Mouse (Mus musculus): Measurements from ENCODE around the gene Crtc1. TPM values are rescaled to one million over a fixed set of nuclear protein-coding genes. Genes with fewer than 3 reads are reported as not detected.

Crtc1 gene
- polyA plus RNA-seq, 1 experiment from 2014 or later: 15.4 TPM

DNA sequence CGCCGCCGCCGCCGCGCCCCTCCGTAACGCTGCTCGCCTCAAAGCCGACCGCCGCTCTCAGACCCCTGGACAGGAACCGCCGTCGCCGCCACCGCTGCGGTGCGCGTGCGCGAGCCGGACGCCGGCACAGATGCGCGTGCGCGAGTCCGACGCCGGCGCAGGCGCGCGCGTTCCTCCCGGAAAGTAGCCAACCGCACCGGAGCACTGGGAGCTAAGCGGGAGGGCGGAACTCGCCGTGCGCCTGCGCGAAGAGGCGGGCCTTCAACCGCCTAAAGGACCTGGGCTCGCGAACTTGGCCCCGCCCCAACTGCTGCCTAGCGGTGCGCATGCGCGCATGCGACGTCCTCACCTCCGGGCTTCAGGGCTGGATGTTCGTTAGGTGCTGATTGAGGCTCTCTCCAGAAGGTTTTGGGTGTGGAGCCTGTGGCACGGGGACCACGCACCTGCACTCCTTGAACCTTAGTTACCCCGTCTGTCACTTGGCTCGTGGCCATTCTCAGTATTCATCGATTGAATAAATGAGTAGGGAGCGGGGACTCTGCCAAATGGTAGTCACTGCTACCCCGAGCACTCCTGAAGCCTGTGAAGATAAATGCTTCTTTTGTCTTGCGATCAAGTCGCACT, 86.1 kb downstream of the Crtc1 start, which contains the start of gene Upf1:
TSS of gene Upf1 (minus strand) at position 85 of the 624 bp plus-strand sequence.
- Histone ChIP-seq H3K4me1 (replicated peaks; ENCODE audit: control insufficient read depth, insufficient read depth, low read length) (peaks cover 30% of the 10 kb centered on the region), H3K9ac (ENCODE audit: low read length) (peak within 1 kb of the TSS; percentile 99), H3K4me3 (ENCODE audit: low read length) (peak within 1 kb of the TSS; percentile 99), H3K27me3 (ENCODE audit: control insufficient read depth, insufficient read depth, low read depth, low read length) (no peaks in the 10 kb centered on the region), H3K9me3 (ENCODE audit: control insufficient read depth, low read length) (no peaks in the 10 kb centered on the region), H3K36me3 (ENCODE audit: control insufficient read depth, insufficient read depth, low read length) (no peaks in the 10 kb centered on the region), H3K4me2 (ENCODE audit: low read depth, low read length) (peak within 1 kb of the TSS; percentile 86), H3K27ac (ENCODE audit: low read length) (peak within 1 kb of the TSS; percentile 90)
- WGBS: under 1% methylated on average over 46 of the region's 69 CpGs
- peak; percentile 94 for ATAC-seq (ENCODE audit: low read depth)

DNA sequence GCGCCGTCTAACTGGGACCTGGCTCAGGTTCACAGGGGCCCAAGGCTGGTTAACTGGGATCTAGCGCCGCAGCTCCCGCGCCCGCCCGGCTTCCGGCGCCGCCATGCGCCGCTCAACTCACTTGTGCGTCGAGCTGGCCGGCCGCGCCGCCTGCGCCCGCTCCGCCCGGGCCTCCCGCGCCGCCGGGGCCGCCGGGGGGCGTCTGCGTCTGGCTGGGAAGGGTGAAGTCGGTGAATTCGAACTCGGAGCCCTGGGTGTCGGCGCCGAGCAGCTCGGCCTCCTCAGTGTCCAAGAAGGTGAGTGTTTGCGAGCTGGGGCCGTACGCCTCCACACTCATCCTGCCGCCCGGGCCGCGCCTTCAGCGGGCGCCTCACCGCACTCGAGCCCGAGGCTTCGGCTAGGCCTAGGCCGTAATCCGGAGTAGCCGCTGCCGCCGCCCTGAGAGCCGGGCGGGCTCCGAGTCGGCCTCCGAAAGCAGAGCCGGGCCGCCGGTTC, 86.7 kb downstream of the Crtc1 start:
- no peaks in the 10 kb centered on the region for H3K9me3 ChIP-seq (ENCODE audit: control insufficient read depth, low read length)
- H3K4me1 ChIP-seq (replicated peaks; ENCODE audit: control insufficient read depth, insufficient read depth, low read length): peaks cover 30% of the 10 kb centered on the region
- WGBS: under 1% methylated on average over 50 of the region's 64 CpGs
- peak; percentile 52 for ATAC-seq (ENCODE audit: low read depth)
- no peaks in the 10 kb centered on the region for H3K36me3 ChIP-seq (ENCODE audit: control insufficient read depth, insufficient read depth, low read length)
- H3K4me3 ChIP-seq (ENCODE audit: low read length): peak overlapping the region; percentile 99
- H3K27me3 ChIP-seq (ENCODE audit: control insufficient read depth, insufficient read depth, low read depth, low read length): no peaks in the 10 kb centered on the region
- peak overlapping the region; percentile 76 for H3K4me2 ChIP-seq (ENCODE audit: low read depth, low read length)
- peak overlapping the region; percentile 90 for H3K27ac ChIP-seq (ENCODE audit: low read length)
- H3K9ac ChIP-seq (ENCODE audit: low read length): peak overlapping the region; percentile 99

DNA sequence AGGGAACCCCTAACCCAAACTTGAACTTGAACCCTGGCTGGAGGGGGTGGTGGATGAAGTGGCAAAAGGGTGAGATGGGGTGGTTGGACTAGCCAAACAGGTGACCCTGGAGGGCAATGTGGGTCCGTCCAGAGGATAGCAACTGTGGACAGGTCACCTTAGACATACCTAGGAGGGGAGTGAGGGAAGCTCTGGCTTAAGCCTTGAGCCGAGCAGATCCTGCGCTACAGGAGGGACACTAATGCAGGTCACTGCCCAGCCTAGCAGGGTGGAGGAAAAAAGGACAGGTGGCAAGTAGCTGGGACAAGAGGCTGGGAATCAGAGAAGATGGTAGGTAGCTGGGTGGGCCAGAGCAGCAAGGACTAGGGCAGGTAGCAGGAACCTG, 87.4 kb downstream of the Crtc1 start:
- Histone ChIP-seq H3K27ac (ENCODE audit: low read length) (no peak overlapping the region), H3K27me3 (ENCODE audit: control insufficient read depth, insufficient read depth, low read depth, low read length) (no peaks in the 10 kb centered on the region), H3K9me3 (ENCODE audit: control insufficient read depth, low read length) (no peaks in the 10 kb centered on the region), H3K36me3 (ENCODE audit: control insufficient read depth, insufficient read depth, low read length) (no peaks in the 10 kb centered on the region), H3K9ac (ENCODE audit: low read length) (peak overlapping the region; percentile 99), H3K4me2 (ENCODE audit: low read depth, low read length) (peak overlapping the region; percentile 76), H3K4me1 (replicated peaks; ENCODE audit: control insufficient read depth, insufficient read depth, low read length) (peaks cover 30% of the 10 kb centered on the region), H3K4me3 (ENCODE audit: low read length) (peak overlapping the region; percentile 99)
- ATAC-seq (ENCODE audit: low read depth): no peak
- 8% methylated on average over 3 of the region's 3 CpGs for WGBS

DNA sequence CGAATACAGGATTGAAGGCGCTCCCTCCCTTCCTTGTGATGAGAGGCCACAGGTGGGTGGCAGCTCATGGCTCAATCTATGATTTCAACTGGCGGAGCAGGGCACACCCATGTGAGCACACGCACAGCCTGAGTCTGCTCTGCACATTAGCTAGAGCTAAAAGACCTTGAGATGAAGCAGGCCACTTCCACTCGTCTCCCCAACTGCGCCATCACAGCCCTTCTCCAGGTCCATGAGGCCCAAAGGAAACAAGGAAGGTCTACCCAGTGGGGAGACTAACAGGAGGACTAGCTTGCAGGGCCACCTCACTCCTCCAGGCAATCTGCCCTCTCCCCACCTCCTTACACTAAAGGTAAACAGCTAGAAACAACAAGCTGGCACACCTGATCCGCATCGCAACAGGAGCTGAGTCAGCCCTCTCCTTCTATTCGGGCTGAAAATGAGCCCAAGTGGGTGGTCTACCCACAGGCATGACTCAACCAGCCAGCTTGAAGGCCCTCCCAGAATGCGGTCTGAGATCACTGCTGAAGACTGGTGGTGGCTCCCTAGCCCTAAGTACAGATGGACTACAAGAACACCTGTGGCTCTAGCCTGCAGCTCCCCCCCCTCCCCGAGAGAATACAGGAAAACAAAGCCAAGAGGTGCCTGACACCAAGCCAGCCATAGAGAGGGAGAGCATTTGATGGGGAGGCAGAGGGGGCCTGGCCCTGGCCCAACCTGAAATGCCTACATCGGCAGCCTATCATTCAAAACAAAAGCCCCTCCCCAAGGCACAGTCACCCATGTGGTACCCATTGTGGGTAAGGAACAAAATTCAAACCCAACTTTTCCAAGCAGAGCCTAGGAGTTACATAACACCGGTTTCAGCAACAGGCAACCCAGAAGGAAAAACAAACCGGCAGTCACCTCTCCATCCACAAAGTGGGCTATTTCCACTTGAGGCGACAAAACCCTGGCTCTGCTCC, 88.1 kb downstream of the Crtc1 start:
- 34% methylated on average over 15 of the region's 15 CpGs for WGBS
- H3K9me3 ChIP-seq (ENCODE audit: control insufficient read depth, low read length): no peaks in the 10 kb centered on the region
- no peak overlapping the region for H3K27ac ChIP-seq (ENCODE audit: low read length)
- H3K4me2 ChIP-seq (ENCODE audit: low read depth, low read length): peak overlapping the region; percentile 76
- H3K27me3 ChIP-seq (ENCODE audit: control insufficient read depth, insufficient read depth, low read depth, low read length): no peaks in the 10 kb centered on the region
- no peak for ATAC-seq (ENCODE audit: low read depth)
- H3K36me3 ChIP-seq (ENCODE audit: control insufficient read depth, insufficient read depth, low read length): no peaks in the 10 kb centered on the region
- H3K4me1 ChIP-seq (replicated peaks; ENCODE audit: control insufficient read depth, insufficient read depth, low read length): peaks cover 30% of the 10 kb centered on the region
- H3K9ac ChIP-seq (ENCODE audit: low read length): peak overlapping the region; percentile 99
- peak overlapping the region; percentile 99 for H3K4me3 ChIP-seq (ENCODE audit: low read length)

DNA sequence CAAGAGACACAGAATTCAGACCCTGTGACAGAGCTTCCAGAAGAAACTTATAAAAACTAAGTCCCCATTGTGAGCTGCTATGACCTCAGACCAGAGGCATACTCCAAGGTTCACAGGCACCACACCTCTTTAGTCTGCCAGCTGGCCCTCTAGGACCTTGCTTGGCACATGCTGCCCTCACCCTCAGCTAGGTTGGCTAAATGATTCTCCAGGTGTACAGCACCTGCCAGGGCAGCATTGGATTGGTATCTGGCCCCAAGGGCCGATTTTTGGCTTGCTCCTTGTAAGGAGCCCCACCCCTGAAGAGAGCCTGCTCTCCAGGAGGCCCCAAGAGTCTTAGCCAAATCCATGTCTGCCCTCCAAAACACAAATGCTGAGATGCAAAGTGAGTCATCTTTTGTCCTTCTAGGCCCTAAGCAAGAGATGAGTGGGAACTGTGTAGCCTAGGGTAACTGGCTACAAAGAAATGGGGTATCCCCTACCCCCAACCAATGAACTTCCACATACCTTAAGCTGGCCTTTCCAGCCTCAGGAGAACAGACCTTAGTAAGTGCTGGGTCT, 91.4 kb downstream of the Crtc1 start:
- Histone ChIP-seq H3K4me3 (ENCODE audit: low read length) (no peak overlapping the region), H3K9ac (ENCODE audit: low read length) (no peak overlapping the region), H3K9me3 (ENCODE audit: control insufficient read depth, low read length) (no peaks in the 10 kb centered on the region), H3K27ac (ENCODE audit: low read length) (no peak overlapping the region), H3K4me1 (replicated peaks; ENCODE audit: control insufficient read depth, insufficient read depth, low read length) (peaks cover 20% of the 10 kb centered on the region), H3K36me3 (ENCODE audit: control insufficient read depth, insufficient read depth, low read length) (peaks cover 7% of the 10 kb centered on the region), H3K4me2 (ENCODE audit: low read depth, low read length) (no peak overlapping the region), H3K27me3 (ENCODE audit: control insufficient read depth, insufficient read depth, low read depth, low read length) (no peaks in the 10 kb centered on the region)
- no peak for ATAC-seq (ENCODE audit: low read depth)
- WGBS: 59% methylated on average over 1 of the region's 1 CpGs

DNA sequence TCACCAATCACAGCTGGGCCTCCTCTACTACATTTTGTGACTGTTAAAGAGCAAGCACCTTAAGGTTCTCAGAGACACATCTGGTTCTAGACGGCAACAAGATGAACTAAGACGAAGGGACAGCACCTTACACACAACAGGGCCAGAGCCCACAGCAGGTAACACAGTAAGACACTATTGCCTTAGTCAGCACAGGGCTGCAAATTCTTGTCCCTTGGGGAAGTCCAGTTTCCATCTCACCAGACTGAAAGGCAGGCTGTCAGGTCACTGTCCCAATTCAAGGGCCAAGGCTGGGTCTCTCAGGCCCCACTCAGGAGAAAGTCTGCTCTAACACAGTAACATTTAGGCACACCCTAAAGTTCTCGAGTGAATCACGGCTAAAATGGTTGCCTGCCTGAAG, 91.9 kb downstream of the Crtc1 start:
- Histone ChIP-seq H3K27me3 (ENCODE audit: control insufficient read depth, insufficient read depth, low read depth, low read length) (no peaks in the 10 kb centered on the region), H3K9ac (ENCODE audit: low read length) (no peak overlapping the region), H3K4me1 (replicated peaks; ENCODE audit: control insufficient read depth, insufficient read depth, low read length) (peaks cover 20% of the 10 kb centered on the region), H3K36me3 (ENCODE audit: control insufficient read depth, insufficient read depth, low read length) (peaks cover 9% of the 10 kb centered on the region), H3K27ac (ENCODE audit: low read length) (no peak overlapping the region), H3K9me3 (ENCODE audit: control insufficient read depth, low read length) (no peaks in the 10 kb centered on the region), H3K4me2 (ENCODE audit: low read depth, low read length) (no peak overlapping the region), H3K4me3 (ENCODE audit: low read length) (no peak overlapping the region)
- 75% methylated on average over 4 of the region's 4 CpGs for WGBS
- no peak for ATAC-seq (ENCODE audit: low read depth)

DNA sequence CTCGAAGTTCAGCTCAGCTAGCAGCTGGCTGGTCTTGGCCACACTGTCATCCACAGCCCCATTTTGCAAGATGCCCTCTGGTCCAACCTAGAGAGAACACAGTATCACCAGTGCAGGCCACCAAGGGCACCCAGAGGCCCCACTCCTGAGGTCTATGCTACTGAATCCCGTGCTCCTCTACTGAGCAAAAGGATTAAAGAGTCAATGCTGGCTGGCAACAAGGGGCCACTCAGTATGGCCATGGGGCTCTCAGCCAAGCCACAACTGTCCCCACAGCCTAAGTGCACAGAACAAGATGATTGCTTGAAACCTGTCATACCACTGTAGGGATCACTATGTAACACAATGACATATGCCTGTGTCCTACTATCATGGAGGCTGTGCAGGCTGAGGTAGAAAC, 95.1 kb downstream of the Crtc1 start:
- no peak overlapping the region for H3K27ac ChIP-seq (ENCODE audit: low read length)
- ATAC-seq (ENCODE audit: low read depth): no peak; the same call in 1 of the 2 replicates
- no peak overlapping the region for H3K4me2 ChIP-seq (ENCODE audit: low read depth, low read length)
- H3K4me1 ChIP-seq (replicated peaks; ENCODE audit: control insufficient read depth, insufficient read depth, low read length): no peaks in the 10 kb centered on the region; the same call in 1 of the 2 replicates
- H3K9ac ChIP-seq (ENCODE audit: low read length): no peak overlapping the region
- H3K4me3 ChIP-seq (ENCODE audit: low read length): no peak overlapping the region
- WGBS: 82% methylated on average over 2 of the region's 2 CpGs
- no peaks in the 10 kb centered on the region for H3K9me3 ChIP-seq (ENCODE audit: control insufficient read depth, low read length)
- H3K27me3 ChIP-seq (ENCODE audit: control insufficient read depth, insufficient read depth, low read depth, low read length): no peaks in the 10 kb centered on the region
- H3K36me3 ChIP-seq (ENCODE audit: control insufficient read depth, insufficient read depth, low read length): peaks cover 36% of the 10 kb centered on the region

DNA sequence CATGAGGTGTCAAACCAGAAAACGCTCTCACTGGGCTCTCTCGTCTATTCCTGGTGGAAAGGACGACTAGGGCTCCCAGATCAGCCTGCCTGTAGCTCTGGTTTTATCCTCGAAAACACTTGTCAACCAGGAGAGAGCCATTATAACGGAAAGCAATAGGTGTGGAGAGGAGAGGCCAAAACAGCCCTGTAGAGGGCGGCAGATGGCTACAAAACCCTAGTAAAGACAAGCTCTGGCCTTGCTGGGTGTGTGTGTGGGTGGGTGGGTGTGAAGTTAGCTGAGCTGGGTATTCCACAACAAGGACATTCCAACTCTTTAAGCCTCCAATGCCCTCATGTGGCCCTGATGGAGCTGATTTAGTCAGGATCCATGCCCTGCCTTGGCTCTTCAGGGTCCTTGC, 95.7 kb downstream of the Crtc1 start:
- Histone ChIP-seq H3K4me3 (ENCODE audit: low read length) (no peak overlapping the region), H3K4me1 (replicated peaks; ENCODE audit: control insufficient read depth, insufficient read depth, low read length) (no peaks in the 10 kb centered on the region; the same call in 1 of the 2 replicates), H3K4me2 (ENCODE audit: low read depth, low read length) (no peak overlapping the region), H3K9me3 (ENCODE audit: control insufficient read depth, low read length) (no peaks in the 10 kb centered on the region), H3K36me3 (ENCODE audit: control insufficient read depth, insufficient read depth, low read length) (peaks cover 41% of the 10 kb centered on the region), H3K27ac (ENCODE audit: low read length) (no peak overlapping the region), H3K27me3 (ENCODE audit: control insufficient read depth, insufficient read depth, low read depth, low read length) (no peaks in the 10 kb centered on the region), H3K9ac (ENCODE audit: low read length) (no peak overlapping the region)
- 54% methylated on average over 6 of the region's 6 CpGs for WGBS
- peak; percentile 41; the same call in 1 of the 2 replicates for ATAC-seq (ENCODE audit: low read depth)

DNA sequence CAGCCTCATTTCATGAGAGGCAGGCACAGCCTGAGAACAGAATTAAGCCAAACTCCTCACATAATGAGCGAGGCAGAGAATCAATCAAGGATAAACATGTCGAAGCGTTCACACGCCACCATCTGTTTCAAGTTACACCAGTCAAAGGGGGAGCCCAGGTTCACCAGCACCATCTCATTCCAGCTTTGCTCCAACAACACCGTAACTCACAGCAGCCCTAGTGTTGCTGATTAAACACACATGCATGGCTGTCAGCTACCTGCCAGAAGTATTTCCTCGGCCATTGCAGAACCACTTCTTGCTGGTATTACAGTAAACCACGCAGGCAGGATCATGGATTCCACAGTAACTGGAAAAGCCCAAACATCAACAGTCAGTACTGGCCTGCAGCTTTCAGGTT, 96.3 kb downstream of the Crtc1 start:
- Histone ChIP-seq H3K9ac (ENCODE audit: low read length) (no peak overlapping the region), H3K36me3 (ENCODE audit: control insufficient read depth, insufficient read depth, low read length) (peaks cover 46% of the 10 kb centered on the region), H3K27me3 (ENCODE audit: control insufficient read depth, insufficient read depth, low read depth, low read length) (no peaks in the 10 kb centered on the region), H3K4me3 (ENCODE audit: low read length) (no peak overlapping the region), H3K9me3 (ENCODE audit: control insufficient read depth, low read length) (no peaks in the 10 kb centered on the region), H3K4me1 (replicated peaks; ENCODE audit: control insufficient read depth, insufficient read depth, low read length) (no peaks in the 10 kb centered on the region; the same call in 1 of the 2 replicates), H3K27ac (ENCODE audit: low read length) (no peak overlapping the region), H3K4me2 (ENCODE audit: low read depth, low read length) (no peak overlapping the region)
- ATAC-seq (ENCODE audit: low read depth): no peak
- 64% methylated on average over 7 of the region's 7 CpGs for WGBS

Data from lung, embryonic 16.5 days (tissue).